Mouse (Mus musculus): ENCODE measurements around the gene Nrf1. TPM values are rescaled to one million over a fixed set of nuclear protein-coding genes. Genes with fewer than 3 reads are reported as not detected.

The Nrf1 gene
- total RNA-seq, 2 experiments from 2014 or later, result 13.8 to 19.4 TPM

GRCm38 (mm10) chr6:30147753-30148152 is 100.0 kb downstream of the Nrf1 start:
- no peak for DNase-seq

GRCm38 (mm10) chr6:30150471-30150870 is 102.7 kb downstream of the Nrf1 start:
- no peak for DNase-seq

GRCm38 (mm10) chr6:30152163-30152562 is 104.4 kb downstream of the Nrf1 start:
- no peak for DNase-seq

- no peak for DNase-seq
Measured at GRCm38 (mm10) chr6:30152649-30153048, 104.9 kb downstream of the Nrf1 start.

- DNase-seq, result no peak
Measured at GRCm38 (mm10) chr6:30153076-30153475, 105.3 kb downstream of the Nrf1 start.

- DNase-seq, result no peak
Measured at GRCm38 (mm10) chr6:30153733-30154415, 106.1 kb downstream of the Nrf1 start.

GRCm38 (mm10) chr6:30159516-30160045 is 111.8 kb downstream of the Nrf1 start:
- no peak for DNase-seq

GRCm38 (mm10) chr6:30160408-30160807 is 112.6 kb downstream of the Nrf1 start:
- DNase-seq, result no peak

GRCm38 (mm10) chr6:30161618-30162017 is 113.8 kb downstream of the Nrf1 start:
- no peak for DNase-seq

GRCm38 (mm10) chr6:30162091-30162490 is 114.3 kb downstream of the Nrf1 start:
- peak; percentile 32 for DNase-seq

- DNase-seq, result no peak
Measured at GRCm38 (mm10) chr6:30166349-30166748, 118.6 kb downstream of the Nrf1 start.

GRCm38 (mm10) chr6:30167192-30167591 is 119.4 kb downstream of the Nrf1 start:
- DNase-seq, result no peak

GRCm38 (mm10) chr6:30168275-30168674 is 120.5 kb downstream of the Nrf1 start:
- no peak for DNase-seq

GRCm38 (mm10) chr6:30169148-30169547 is 121.4 kb downstream of the Nrf1 start:
- no peak for DNase-seq

GRCm38 (mm10) chr6:30171226-30171625 is 123.4 kb downstream of the Nrf1 start:
- no peak for DNase-seq

GRCm38 (mm10) chr6:30171967-30172366 is 124.2 kb downstream of the Nrf1 start:
- no peak for DNase-seq

- DNase-seq, result no peak
Measured at GRCm38 (mm10) chr6:30172441-30172819, 124.6 kb downstream of the Nrf1 start.

- DNase-seq, result peak; percentile 32
Measured at GRCm38 (mm10) chr6:30172820-30173550, 125.2 kb downstream of the Nrf1 start.

- DNase-seq, result no peak
Measured at GRCm38 (mm10) chr6:30173551-30174460, 126.0 kb downstream of the Nrf1 start.

GRCm38 (mm10) chr6:30174461-30175224 is 126.9 kb downstream of the Nrf1 start:
- no peak for DNase-seq

- DNase-seq, result no peak
Measured at GRCm38 (mm10) chr6:30175225-30175917, 127.6 kb downstream of the Nrf1 start.

Data from gastrocnemius, postnatal 10 days (tissue).